Mouse (Mus musculus) adrenal gland, postnatal 14 days (tissue): ENCODE results near the gene Mdn1. TPM values are rescaled to one million over a fixed set of nuclear protein-coding genes. Genes with fewer than 3 reads are reported as not detected.
A peak's percentile ranks its signal among the peaks of the same experiment; 100 is the strongest.

Source experiments
- DNase-seq: peaks from one replicate; pipeline ENCODE4 v3.0.0; 2021; ENCODE audit warnings: mixed read lengths
- total RNA-seq: library from RNA; stranded (reverse); gene quantifications from 2 replicates; pipeline ENCODE4 v1.2.3, GENCODE M21; 2021

The Mdn1 gene
- total RNA-seq, 1 experiment from 2014 or later, result 31.4 TPM

GRCm38 (mm10) chr4:32787110-32787509 lies 130.2 kb downstream of the Mdn1 start:
- DNase-seq, result no peak

- DNase-seq, result no peak
These were observed 132.1 kb downstream of the Mdn1 start for GRCm38 (mm10) chr4:32789020-32789419.

- no peak for DNase-seq
These were observed 142.1 kb downstream of the Mdn1 start for GRCm38 (mm10) chr4:32798976-32799375.

GRCm38 (mm10) chr4:32799966-32800576 lies 143.2 kb downstream of the Mdn1 start, which contains the start of gene Lyrm2:
Gene Lyrm2 (plus strand): TSS chr4:32800253.
- peak; percentile 89 for DNase-seq

- peak; percentile 8 for DNase-seq
These were observed 143.8 kb downstream of the Mdn1 start for GRCm38 (mm10) chr4:32800577-32801170.

- no peak for DNase-seq
These were observed 160.6 kb downstream of the Mdn1 start for GRCm38 (mm10) chr4:32817478-32817877.

- DNase-seq, result no peak
These were observed 163.8 kb downstream of the Mdn1 start for GRCm38 (mm10) chr4:32820676-32821075.

- DNase-seq, result no peak
These were observed 167.3 kb downstream of the Mdn1 start for GRCm38 (mm10) chr4:32824254-32824653.

Other genes starting within 250 kb of the Mdn1 start
- not detected in 2 replicates for gene Gja10, start 54.4 kb upstream of the Mdn1 start, total RNA-seq
- 9.9 and 13.2 TPM in 2 replicates for gene Casp8ap2, start 41.7 kb upstream of the Mdn1 start, total RNA-seq
- 51.7 and 53.2 TPM in 2 replicates for gene Lyrm2, start 143.1 kb downstream of the Mdn1 start, total RNA-seq